Comparison of ENCODE assay signal across 8 mouse cellular contexts in the genomic region with DNA sequence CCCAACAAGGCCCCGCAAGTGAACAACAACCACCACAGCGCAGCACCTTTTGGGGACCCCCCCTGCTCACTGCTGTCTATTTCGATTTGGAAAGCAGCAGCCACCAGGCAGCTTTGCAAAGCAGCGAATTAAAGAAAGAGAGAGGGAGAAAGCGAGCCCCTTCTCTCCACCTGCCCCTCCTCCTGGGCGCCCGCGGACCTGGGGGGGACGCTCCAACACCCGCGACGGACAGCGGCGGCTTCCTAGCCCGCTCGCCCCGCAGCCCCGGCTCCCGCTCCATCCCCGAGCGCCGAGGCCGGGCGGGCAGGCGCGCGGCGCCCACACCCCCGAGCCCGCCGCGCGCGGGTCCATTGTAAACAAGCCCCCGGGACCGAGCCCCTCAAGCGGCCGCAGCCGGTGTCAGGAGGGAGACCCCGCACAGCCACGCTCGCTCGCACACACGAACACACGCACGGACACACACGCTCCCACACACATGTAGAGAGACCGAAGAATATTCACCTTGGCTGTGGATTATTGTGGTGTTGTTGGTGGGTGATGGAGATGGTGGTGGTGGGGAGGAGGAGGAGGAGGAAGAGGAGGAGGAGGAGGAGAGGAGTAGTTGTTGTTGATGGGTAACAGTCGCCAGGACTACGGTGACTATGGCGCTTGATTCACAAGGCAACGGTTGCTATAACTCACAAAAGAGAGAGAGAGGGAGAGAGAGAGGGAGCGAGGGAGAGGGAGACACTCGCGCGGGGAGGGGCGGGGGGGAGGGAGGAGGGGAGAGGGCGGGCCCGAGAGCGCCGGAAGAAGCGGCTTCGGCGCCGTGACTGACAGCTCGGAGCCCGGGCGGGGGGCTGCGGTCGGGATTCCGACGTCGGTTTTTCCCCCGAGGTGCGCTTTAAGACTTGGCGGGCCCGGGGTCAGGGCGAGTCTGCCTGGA. TPM values are rescaled to one million over a fixed set of nuclear protein-coding genes. Genes with fewer than 3 reads are reported as not detected.
DNase-seq lines count a peak whose midpoint lies in the region; ATAC-seq and TF ChIP-seq lines count a peak whose summit lies in the region.

A gene (minus strand): TSS at position 696 of the 925 bp plus-strand sequence.

- no peaks in the 10 kb centered on the region for H3K27me3 ChIP-seq in heart, embryonic 12.5 days (replicated peaks)
- no peaks in the 10 kb centered on the region for H3K27me3 ChIP-seq in liver, embryonic 13.5 days
- no peaks in the 10 kb centered on the region for H3K27me3 ChIP-seq in stomach, embryonic 16.5 days (ENCODE audit: control insufficient read depth, insufficient read depth, low read length)

- H3K27ac ChIP-seq in bone marrow, adult 2 months (ENCODE audit: control insufficient read depth, insufficient read depth, low read depth, low read length, poor library complexity) = peak within 1 kb of the TSS; percentile 100
- H3K27ac ChIP-seq in embryonic fibroblast, embryonic 13.5 days (ENCODE audit: insufficient read depth, low read length) = peak within 1 kb of the TSS; percentile 98
- H3K27ac ChIP-seq in heart, embryonic 12.5 days (ENCODE audit: poor library complexity, severe bottlenecking) = peak within 1 kb of the TSS; percentile 100
- peak within 1 kb of the TSS; percentile 98 for H3K27ac ChIP-seq in liver, embryonic 13.5 days
- peak within 1 kb of the TSS; percentile 100 for H3K27ac ChIP-seq in stomach, embryonic 16.5 days (ENCODE audit: low read length)

- WGBS in bone marrow, adult 2 months = under 1% methylated on average over 77 of the region's 78 CpGs
- WGBS in heart, embryonic 12.5 days = under 1% methylated on average over 77 of the region's 78 CpGs
- WGBS in liver, embryonic 13.5 days (ENCODE audit: insufficient replicate concordance) = under 1% methylated on average over 77 of the region's 78 CpGs
- WGBS in stomach, embryonic 16.5 days = under 1% methylated on average over 76 of the region's 78 CpGs

- no peak for TF ChIP-seq CTCF in bone marrow, adult 2 months (IDR thresholded peaks at IDR 0.05; ENCODE audit: control insufficient read depth, insufficient read depth, low read length)
- no peak for TF ChIP-seq CTCF in embryonic fibroblast, embryonic 13.5 days (IDR thresholded peaks at IDR 0.05; ENCODE audit: borderline replicate concordance, insufficient read depth, low read length)

- TF ChIP-seq POLR2A in bone marrow, adult 2 months (IDR thresholded peaks at IDR 0.05; ENCODE audit: borderline replicate concordance, control insufficient read depth, low read depth, low read length) = no peak
- TF ChIP-seq POLR2A in embryonic fibroblast, embryonic 13.5 days (IDR thresholded peaks at IDR 0.05; ENCODE audit: low read depth, low read length) = peak; percentile 40; the same call in 1 of the 2 replicates

- peak within 1 kb of the TSS; percentile 95 for H3K9ac ChIP-seq in heart, embryonic 12.5 days
- H3K9ac ChIP-seq in liver, embryonic 13.5 days = peak within 1 kb of the TSS; percentile 94
- peak within 1 kb of the TSS; percentile 97 for H3K9ac ChIP-seq in stomach, embryonic 16.5 days (ENCODE audit: low read length)

- no peaks in the 10 kb centered on the region; the same call in 1 of the 2 replicates for H3K4me1 ChIP-seq in bone marrow, adult 2 months (ENCODE audit: control insufficient read depth, insufficient read depth, low read length)
- no peaks in the 10 kb centered on the region; the same call in 1 of the 2 replicates for H3K4me1 ChIP-seq in embryonic fibroblast, embryonic 13.5 days (ENCODE audit: control insufficient read depth, insufficient read depth, low read length)
- 0 out of 2 replicates have a peak, but pooled peaks cover 3% of the 10 kb centered on the region for H3K4me1 ChIP-seq in heart, embryonic 12.5 days (replicated peaks)
- H3K4me1 ChIP-seq in liver, embryonic 13.5 days (replicated peaks) = peaks cover 12% of the 10 kb centered on the region
- peaks cover 5% of the 10 kb centered on the region; the same call in 1 of the 2 replicates for H3K4me1 ChIP-seq in stomach, embryonic 16.5 days (ENCODE audit: control insufficient read depth, insufficient read depth, low read length)

- H3K36me3 ChIP-seq in heart, embryonic 12.5 days = no peaks in the 10 kb centered on the region
- no peaks in the 10 kb centered on the region for H3K36me3 ChIP-seq in liver, embryonic 13.5 days
- H3K36me3 ChIP-seq in stomach, embryonic 16.5 days (ENCODE audit: control insufficient read depth, insufficient read depth, low read length) = no peaks in the 10 kb centered on the region

- DNase-seq in CD8-positive naive resting alpha-beta T cell, adult 2 months (ENCODE audit: low read depth in 2 of 2, low spot score in 2 of 2) = peak; percentile 36 to 48
- DNase-seq in kidney, postnatal 10 days = peak; percentile 52
- peak; percentile 19 for DNase-seq in liver, embryonic 13.5 days
- DNase-seq in neural tube, embryonic 10.5 days (ENCODE audit: extremely low spot score, low spot score) = peak; percentile 68

- ATAC-seq in heart, embryonic 12.5 days (ENCODE audit: insufficient number of reproducible peaks, low FRiP score) = peak; percentile 91
- peak; percentile 87 for ATAC-seq in liver, embryonic 13.5 days (ENCODE audit: low read depth)
- ATAC-seq in stomach, embryonic 16.5 days (ENCODE audit: insufficient read depth, low FRiP score) = peak; percentile 90

- peak within 1 kb of the TSS; percentile 73 for H3K4me2 ChIP-seq in heart, embryonic 12.5 days
- H3K4me2 ChIP-seq in liver, embryonic 13.5 days = peak within 1 kb of the TSS; percentile 85
- H3K4me2 ChIP-seq in stomach, embryonic 16.5 days (ENCODE audit: low read depth, low read length) = peak within 1 kb of the TSS; percentile 87

- H3K4me3 ChIP-seq in bone marrow, adult 2 months (replicated peaks; ENCODE audit: control insufficient read depth, low read depth, low read length) = peak within 1 kb of the TSS; percentile 97
- H3K4me3 ChIP-seq in embryonic fibroblast, embryonic 13.5 days (ENCODE audit: insufficient read depth, low read length) = peak within 1 kb of the TSS; percentile 91
- H3K4me3 ChIP-seq in heart, embryonic 12.5 days = peak within 1 kb of the TSS; percentile 84
- peak within 1 kb of the TSS; percentile 95 for H3K4me3 ChIP-seq in liver, embryonic 13.5 days (replicated peaks)
- peak within 1 kb of the TSS; percentile 97 for H3K4me3 ChIP-seq in stomach, embryonic 16.5 days (replicated peaks; ENCODE audit: low read length)

- H3K9me3 ChIP-seq in heart, embryonic 12.5 days (replicated peaks) = no peaks in the 10 kb centered on the region
- H3K9me3 ChIP-seq in liver, embryonic 13.5 days (replicated peaks) = no peaks in the 10 kb centered on the region
- no peaks in the 10 kb centered on the region for H3K9me3 ChIP-seq in stomach, embryonic 16.5 days (replicated peaks; ENCODE audit: control insufficient read depth, low read length)

RNA-seq across cellular contexts. Expression of the gene that starts here (rescaled TPM):
- polyA plus RNA-seq in bone marrow, adult 2 months (2011; ENCODE audit: insufficient read depth, insufficient read length, low replicate concordance, missing spikeins) = 1.3 and 5.3 TPM in 2 replicates
- polyA plus RNA-seq in embryonic fibroblast, embryonic 13.5 days (2011; ENCODE audit: insufficient read length, low read depth, missing spikeins) = 2.2 and 4.5 TPM in 2 replicates
- polyA plus RNA-seq in heart, embryonic 12.5 days (2016; fragmentation: Nextera tagmentation; extraction: Ambion mirVana) = 6.7 and 7.8 TPM in 2 replicates
- 1.5 and 1.8 TPM in 2 replicates for polyA plus RNA-seq in liver, embryonic 13.5 days (2015; fragmentation: Nextera tagmentation; extraction: Ambion mirVana)
- 7.7 and 8.4 TPM in 2 replicates for polyA plus RNA-seq in stomach, embryonic 16.5 days (2015; fragmentation: Nextera tagmentation; extraction: Ambion mirVana)

Comparison
In these comparisons a context has a peak if more than half of its experiments do, and no peak if none do; other contexts are left out.
1. Peak in every context shown above with its lines: DNase-seq, ATAC-seq, H3K4me3 ChIP-seq and H3K27ac ChIP-seq.